ENCODE assay signal across 22 mouse cellular contexts in the genomic region with DNA sequence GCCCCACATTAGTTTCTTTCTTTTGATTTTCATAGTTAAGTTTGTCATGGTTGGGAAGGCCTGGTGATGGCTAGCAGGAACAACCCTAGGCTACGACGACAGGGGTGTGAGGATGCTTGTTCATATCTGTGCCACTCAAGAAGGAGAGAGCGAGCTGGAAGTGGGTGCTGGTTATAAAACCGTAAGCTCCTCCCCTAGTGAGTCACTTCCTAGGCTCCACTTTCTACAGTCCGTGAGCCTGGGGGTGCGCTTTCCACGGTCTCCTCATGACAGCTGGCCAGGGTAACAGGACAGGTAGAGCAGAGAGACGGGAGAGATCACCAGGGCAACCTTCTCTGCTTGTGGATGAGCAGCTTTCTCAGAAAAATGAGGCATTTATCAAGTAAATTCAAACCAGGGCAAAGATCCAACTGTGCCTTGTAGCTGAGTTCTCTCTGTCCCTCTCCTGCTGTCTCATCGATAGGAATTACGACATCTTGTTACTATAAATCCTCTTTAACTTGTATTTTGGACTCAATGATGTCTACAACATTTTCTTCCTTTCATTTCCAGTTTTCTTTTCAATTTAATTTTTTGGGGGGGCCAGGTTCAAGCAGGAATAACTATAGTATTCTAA.
"Had no signal": no experiment of that assay in that cellular context is flagged by ENCODE, and none has a peak within 500 bp of the region (broad histone marks: within the 10 kb centered on the region; RNA-seq: fewer than 3 reads in every experiment).

No protein-coding gene starts in this region.

- ATAC-seq: lung, postnatal 0 days; midbrain, embryonic 15.5 days had no signal

- H3K4me3 ChIP-seq: left cerebral cortex, adult 2 months; liver, embryonic 13.5 days; midbrain, embryonic 12.5 days; midbrain, embryonic 15.5 days; neural tube, embryonic 12.5 days; neural tube, embryonic 15.5 days had no signal

- H3K27ac ChIP-seq: left cerebral cortex, adult 2 months; liver, embryonic 13.5 days; macrophage; midbrain, embryonic 12.5 days; midbrain, embryonic 15.5 days; neural tube, embryonic 12.5 days; neural tube, embryonic 15.5 days; stomach, postnatal 0 days had no signal

- DNase-seq: kidney, adult 18-20 months; kidney, adult 9 months; kidney, postnatal 14 days; kidney, postnatal 4 days; layer of hippocampus, adult 9-11 months; layer of hippocampus, postnatal 36 days; liver, embryonic 13.5 days; lung, embryonic 14.5 days; right cerebral cortex, adult 18-20 months; right cerebral cortex, postnatal 14 days; right cerebral cortex, postnatal 4 days; thymus, adult 2 months; thymus, postnatal 14 days; thymus, postnatal 4 days had no signal
